Mouse (Mus musculus) monocyte, adult 5-6 weeks (primary cell): ENCODE results near the gene Pid1. TPM values are rescaled to one million over a fixed set of nuclear protein-coding genes. Genes with fewer than 3 reads are reported as not detected.

Experiments
- ATAC-seq: fragments of 153-309, 156-312 bp; replicated peaks from 2 replicates; pipeline ENCODE4 v1.8.0; 2017; ENCODE audit warnings: mild to moderate bottlenecking; ENCODE audit not compliant: low TSS enrichment, insufficient number of reproducible peaks, severe bottlenecking, poor library complexity, low FRiP score
- total RNA-seq: library from RNA; stranded (forward); fragments of 200-1000, 200-491, 200-594 nt; gene quantifications from 3 replicates; pipeline ENCODE4 v1.2.3, GENCODE M21; 2017

Pid1 gene
- total RNA-seq, 1 experiment from 2014 or later, result 91.8 TPM

- no peak for ATAC-seq
These were observed 244.7 kb downstream of the Pid1 start for GRCm38 (mm10) chr1:84119306-84119705.

GRCm38 (mm10) chr1:84106756-84107155 lies 257.2 kb downstream of the Pid1 start:
- no peak for ATAC-seq

GRCm38 (mm10) chr1:84102052-84102451 lies 261.9 kb downstream of the Pid1 start:
- ATAC-seq, result no peak

DNA sequence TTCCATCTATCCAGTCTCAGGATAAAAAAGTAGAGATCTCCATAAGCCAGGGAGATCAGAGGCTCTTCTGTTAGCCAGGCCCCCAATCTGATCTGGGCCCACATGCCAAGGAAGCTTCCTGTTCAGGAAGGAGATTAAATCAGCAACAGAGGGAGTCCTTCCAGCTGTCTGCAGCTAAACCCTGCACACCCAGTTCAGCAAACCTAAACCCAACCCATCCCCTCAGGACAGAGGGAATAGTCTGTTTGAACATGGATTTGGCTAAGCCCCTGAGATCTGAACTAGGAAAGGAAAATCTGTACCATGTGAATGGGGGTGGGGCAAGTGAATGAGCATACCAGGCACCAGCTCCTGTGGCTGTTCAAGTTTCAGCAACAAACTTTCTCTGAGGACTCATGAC lies 266.6 kb downstream of the Pid1 start:
- ATAC-seq, result no peak

GRCm38 (mm10) chr1:84093291-84093690 lies 270.7 kb downstream of the Pid1 start:
- ATAC-seq, result no peak

DNA sequence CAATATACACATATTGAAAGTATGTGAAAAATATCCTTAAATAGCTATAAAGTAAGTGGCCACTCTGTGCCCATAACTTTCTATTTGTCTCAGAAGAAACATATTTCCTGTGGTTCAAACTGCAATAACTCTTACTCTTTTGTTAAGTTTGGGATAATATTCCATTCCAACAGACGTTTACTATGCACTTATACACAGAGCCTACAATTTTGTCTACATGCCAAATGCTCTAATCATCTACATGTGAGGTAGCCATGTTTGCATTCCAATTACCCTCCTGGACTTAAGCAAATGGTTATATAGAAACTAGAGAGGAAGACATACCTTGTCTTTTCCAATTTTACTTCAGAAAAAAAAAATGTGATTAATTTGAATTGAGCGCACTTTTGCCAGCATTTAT lies 274.3 kb downstream of the Pid1 start:
- ATAC-seq, result no peak

- ATAC-seq, result no peak
These were observed 276.0 kb downstream of the Pid1 start for GRCm38 (mm10) chr1:84087957-84088356.

DNA sequence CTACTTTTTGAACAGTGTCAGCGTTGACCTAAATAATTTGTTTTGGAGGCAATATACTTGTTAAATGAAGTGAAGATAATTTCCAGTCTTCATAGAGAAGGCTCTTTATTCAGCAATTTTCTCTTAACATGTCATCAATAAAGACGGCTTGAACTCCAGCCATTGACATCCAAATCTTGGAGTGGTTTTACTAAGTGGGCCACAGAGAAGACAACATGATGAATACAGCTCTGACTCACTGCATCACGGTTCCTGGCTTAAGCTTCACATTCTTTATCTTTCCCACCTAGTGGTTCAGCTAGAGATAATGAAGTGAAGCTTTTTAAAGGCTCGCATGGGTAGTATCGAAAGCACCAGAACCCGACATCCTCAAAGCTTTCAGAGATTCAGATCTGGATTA lies 276.7 kb downstream of the Pid1 start:
- no peak for ATAC-seq

DNA sequence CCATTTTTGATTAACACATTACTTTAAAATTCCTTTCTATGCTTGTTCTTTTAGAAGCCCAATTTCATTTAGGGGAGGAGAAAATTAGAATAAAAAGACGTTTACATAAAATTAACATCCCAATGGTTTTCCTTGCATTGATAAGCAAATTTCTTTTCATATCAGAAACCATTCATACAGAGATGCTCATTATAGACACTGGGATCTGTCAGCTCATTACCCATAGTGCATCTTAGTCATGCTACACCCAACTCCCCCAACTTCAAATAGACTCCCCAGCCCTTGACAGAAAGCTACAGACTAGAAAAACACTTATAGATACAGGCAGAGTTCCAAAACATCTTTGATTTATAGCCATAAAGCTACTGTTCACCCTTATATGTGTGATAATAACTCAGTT lies 277.5 kb downstream of the Pid1 start:
- ATAC-seq, result no peak

DNA sequence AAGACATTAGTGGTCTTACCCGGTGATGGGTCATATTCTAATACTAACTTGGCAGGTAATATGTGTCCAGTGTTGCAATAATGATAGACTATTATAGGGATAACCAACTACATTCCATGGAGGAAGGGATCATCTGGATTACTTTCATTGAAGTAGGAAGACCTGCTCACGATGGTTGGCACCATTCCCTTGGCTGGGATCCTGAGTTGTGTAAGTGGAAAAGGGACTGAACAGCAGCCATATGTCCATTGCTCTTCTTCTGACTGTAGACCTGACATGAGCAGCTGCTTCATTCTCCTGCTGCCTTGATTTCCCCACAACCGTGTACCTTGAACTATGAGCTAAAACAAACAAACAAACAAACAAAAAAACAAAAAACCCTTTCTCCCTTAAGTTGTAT lies 278.6 kb downstream of the Pid1 start:
- ATAC-seq, result no peak

GRCm38 (mm10) chr1:84079566-84079965 lies 284.4 kb downstream of the Pid1 start:
- no peak for ATAC-seq

DNA sequence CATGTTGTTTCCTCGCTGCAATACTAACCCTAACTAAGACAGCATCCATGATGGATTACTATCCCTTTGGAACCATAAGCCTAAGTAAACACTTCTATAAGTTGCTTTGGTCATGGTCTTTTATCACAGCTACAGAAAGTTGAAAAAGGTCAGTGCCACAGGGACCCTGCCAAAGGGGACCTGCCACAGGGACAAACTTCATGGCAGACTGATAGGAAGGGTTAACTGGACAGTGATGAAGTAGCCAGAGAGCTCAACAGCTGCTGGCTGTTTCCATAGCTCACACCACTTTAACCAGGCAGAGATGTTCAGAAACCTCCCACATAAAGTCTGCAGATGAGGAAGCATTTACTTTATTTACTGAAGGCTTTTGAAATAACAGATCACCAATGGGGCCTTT lies 287.0 kb downstream of the Pid1 start:
- ATAC-seq, result no peak

DNA sequence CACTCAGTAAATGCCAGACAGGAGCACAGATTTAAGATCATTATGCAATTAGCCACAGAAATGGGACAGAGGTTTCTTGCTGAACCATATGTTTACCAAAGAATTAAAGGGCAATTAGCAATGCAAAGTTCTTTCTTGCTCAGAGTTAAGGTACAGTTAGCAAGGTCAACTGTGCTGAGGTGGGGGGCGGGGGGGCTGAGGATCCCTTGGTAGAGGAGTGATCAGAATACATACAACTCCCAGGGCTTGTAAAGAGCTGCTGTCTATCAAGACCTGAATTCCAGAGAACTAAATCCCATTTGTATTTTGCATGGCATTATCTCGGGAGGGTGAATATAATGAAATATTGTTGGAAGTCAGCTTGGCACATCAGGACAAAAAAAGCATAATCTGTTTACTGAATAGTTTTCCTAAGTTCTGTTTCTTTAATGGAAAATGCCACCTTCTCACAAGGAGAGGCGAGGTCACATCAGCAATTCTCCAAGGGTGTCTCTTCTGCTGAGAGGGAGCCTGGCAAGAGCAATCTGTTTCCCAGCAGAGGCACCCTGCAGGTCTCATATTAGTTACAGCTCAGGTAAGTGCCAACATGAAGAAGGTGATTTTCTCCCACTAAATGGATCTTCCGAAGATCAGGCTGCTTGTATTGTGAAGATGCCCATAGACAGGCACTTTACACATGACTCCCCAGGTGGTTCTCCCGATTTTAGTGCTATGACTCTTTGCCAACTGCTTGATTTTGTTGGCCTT lies 306.9 kb downstream of the Pid1 start:
- no peak for ATAC-seq

DNA sequence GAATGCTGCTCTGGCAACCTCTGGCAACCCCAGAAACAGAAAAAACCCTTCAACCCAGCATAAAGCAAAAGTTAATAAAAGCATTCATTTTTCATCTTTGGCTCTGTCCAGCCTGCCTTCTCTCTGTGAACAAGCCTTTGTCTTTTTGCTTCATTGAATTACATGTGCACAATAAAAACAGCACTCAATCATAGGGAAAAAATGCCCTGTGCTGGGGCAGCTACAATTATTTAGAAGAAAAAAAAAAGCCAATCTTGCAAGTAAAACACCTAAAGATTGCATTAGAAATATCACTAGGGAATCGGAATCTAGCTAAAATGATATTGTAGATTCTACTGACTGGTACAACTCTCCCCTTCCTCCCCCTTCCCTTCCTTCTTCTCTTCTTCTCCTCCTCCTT lies 307.7 kb downstream of the Pid1 start:
- no peak for ATAC-seq

DNA sequence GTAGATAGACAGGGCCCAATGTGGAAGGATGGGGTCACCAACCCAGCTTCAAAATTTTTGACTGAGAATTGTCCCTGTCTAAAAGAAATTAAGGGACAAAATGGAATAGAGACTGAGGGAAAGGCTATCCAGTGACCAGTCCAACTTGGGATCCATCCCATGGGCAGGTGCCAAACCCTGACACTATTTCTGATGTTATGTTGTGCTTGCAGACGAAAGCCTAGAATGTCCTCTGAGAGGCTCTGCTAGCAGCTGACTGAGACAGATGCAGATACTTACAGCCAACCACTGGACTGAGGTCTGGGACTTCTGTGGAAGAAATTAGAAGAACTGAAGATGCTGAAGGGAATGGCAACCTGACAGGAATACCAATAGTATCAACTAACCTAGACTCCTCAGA lies 338.2 kb downstream of the Pid1 start:
- ATAC-seq, result no peak

GRCm38 (mm10) chr1:84012871-84013375 lies 351.1 kb downstream of the Pid1 start:
- ATAC-seq, result no peak

DNA sequence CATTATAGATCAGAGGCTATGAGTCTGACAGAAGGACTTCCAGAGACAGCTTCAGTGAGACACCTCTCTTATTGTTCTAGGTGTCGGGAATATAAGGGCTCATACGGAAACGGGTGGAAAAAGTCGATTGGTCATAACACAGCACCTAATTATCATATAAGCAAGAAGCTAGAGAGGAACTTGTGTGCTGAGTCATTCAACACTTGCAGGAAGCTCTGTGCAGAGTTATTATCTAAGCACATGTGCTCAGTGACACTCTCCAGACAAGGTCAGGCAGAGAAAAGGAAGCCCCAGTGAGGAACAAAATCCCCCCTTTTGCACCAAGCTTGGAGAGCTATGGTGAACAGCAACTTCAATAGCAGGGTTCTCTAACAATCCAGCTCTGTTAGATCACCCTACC lies 361.4 kb downstream of the Pid1 start:
- no peak for ATAC-seq
